Mouse (Mus musculus) limb, embryonic 13.5 days (tissue): ENCODE results near the gene Zfhx3. TPM values are rescaled to one million over a fixed set of nuclear protein-coding genes. Genes with fewer than 3 reads are reported as not detected.

Source experiments
- ATAC-seq: fragments of 200-750 bp; cut with Nextera tagmentation; 2 replicates; pipeline ENCODE4 v1.8.0; 2017; ENCODE audit warnings: low read depth, moderate number of reproducible peaks, moderate TSS enrichment; ENCODE audit not compliant: low FRiP score
- H3K27ac ChIP-seq: fragments of 300-500 bp; sonication (generic); 2 replicates; pipeline ENCODE4 v1.5.1; 2015; ENCODE audit warnings: inconsistent platforms, mild to moderate bottlenecking, moderate library complexity
- H3K27me3 ChIP-seq: fragments of 300-500 bp; sonication (generic); 2 replicates; pipeline ENCODE4 v1.6.1; 2015; ENCODE audit warnings: mild to moderate bottlenecking, inconsistent platforms
- H3K36me3 ChIP-seq: fragments of 300-500 bp; sonication (generic); 2 replicates; pipeline ENCODE4 v1.6.1; 2015; ENCODE audit warnings: inconsistent platforms, mild to moderate bottlenecking, moderate library complexity
- H3K4me1 ChIP-seq: fragments of 300-500 bp; sonication (generic); 2 replicates; pipeline ENCODE4 v1.6.1; 2015; ENCODE audit warnings: inconsistent platforms
- H3K4me2 ChIP-seq: fragments of 300-500 bp; sonication (generic); replicated peaks from 2 replicates; pipeline ENCODE4 v1.6.1; 2015; ENCODE audit warnings: inconsistent platforms, mild to moderate bottlenecking, moderate library complexity
- H3K4me3 ChIP-seq: fragments of 300-500 bp; sonication (generic); 2 replicates; pipeline ENCODE4 v1.5.1; 2015; ENCODE audit warnings: moderate library complexity, mild to moderate bottlenecking, inconsistent platforms
- H3K9ac ChIP-seq: fragments of 300-500 bp; sonication (generic); 2 replicates; pipeline ENCODE4 v1.6.1; 2015; ENCODE audit warnings: mild to moderate bottlenecking, inconsistent platforms
- H3K9me3 ChIP-seq: fragments of 300-500 bp; sonication (generic); 2 replicates; pipeline ENCODE4 v1.6.1; 2016; ENCODE audit warnings: inconsistent platforms
- WGBS: fragments of 180-500 bp; shearing (Covaris S2); methylation state at CpG from one replicate; pipeline ENCODE4 v1.1.7; 2015; 5-methylcytosine and 5-hydroxymethylcytosine counted together
- polyA plus RNA-seq: library from polyadenylated mRNA; unstranded; fragments of >200 nt; fragmentation: Nextera tagmentation; extraction: Ambion mirVana; gene quantifications from 2 replicates; pipeline ENCODE4 v1.2.1, GENCODE M21; 2015

Zfhx3 gene
- polyA plus RNA-seq, 1 experiment from 2014 or later: 44.1 TPM

DNA sequence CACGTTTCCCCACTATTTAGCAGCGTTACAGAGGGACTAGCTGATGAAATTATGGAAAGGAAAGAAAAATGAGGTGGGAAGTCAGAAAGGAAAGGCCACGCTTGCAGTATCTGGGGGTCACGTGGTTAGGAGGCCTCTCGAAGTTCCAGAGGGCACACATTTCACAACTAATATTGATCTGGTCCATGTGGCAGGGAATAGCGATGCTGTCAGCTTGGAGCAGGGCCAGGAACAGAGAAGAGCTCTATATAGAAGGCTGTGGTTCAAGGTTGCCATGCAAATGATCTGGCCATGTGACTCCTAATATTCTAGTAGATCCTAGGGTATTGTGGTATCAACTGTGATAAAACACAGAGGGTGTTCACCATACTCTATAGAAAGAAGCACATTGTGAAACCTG is 1048.1 kb downstream of the Zfhx3 start:
- Histone ChIP-seq H3K4me3 (no peak overlapping the region), H3K9me3 (no peaks in the 10 kb centered on the region), H3K4me2 (no peak overlapping the region), H3K27me3 (no peaks in the 10 kb centered on the region), H3K36me3 (no peaks in the 10 kb centered on the region), H3K9ac (no peak overlapping the region), H3K4me1 (peaks cover 20% of the 10 kb centered on the region), H3K27ac (0 out of 2 replicates have a peak overlapping the region, but pooled peaks have one; percentile 12)
- 51% methylated on average over 6 of the region's 6 CpGs for WGBS
- ATAC-seq: peak; percentile 24; the same call in 1 of the 2 replicates

DNA sequence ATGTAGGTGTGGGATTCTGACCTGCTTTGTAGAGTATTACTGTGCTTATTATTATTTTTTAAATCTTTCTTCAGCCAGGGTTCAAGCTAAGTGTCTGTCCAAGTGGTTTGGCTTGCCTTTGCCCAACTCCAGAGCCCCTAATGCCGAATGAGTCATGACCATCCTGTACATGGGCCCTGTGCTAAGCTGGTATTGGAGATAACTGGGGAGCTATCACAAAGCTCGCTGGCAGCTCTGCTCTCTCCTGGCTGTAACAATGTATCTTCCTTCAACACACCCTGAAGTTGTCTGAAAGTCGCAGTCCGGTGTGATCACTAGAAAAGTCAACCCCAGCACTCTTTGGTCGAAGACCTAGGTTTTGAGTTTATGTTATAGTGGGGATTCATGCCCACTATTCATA is 1049.0 kb downstream of the Zfhx3 start:
- H3K4me3 ChIP-seq: no peak overlapping the region
- H3K4me1 ChIP-seq: peaks cover 20% of the 10 kb centered on the region
- WGBS: 91% methylated on average over 5 of the region's 5 CpGs
- no peak overlapping the region for H3K4me2 ChIP-seq
- H3K27me3 ChIP-seq: no peaks in the 10 kb centered on the region
- no peaks in the 10 kb centered on the region for H3K9me3 ChIP-seq
- no peak for ATAC-seq
- no peaks in the 10 kb centered on the region for H3K36me3 ChIP-seq
- H3K27ac ChIP-seq: no peak overlapping the region
- no peak overlapping the region for H3K9ac ChIP-seq

GRCm38 (mm10) chr8:108993718-108994117 is 1051.3 kb downstream of the Zfhx3 start:
- Histone ChIP-seq H3K36me3 (no peaks in the 10 kb centered on the region), H3K27me3 (no peaks in the 10 kb centered on the region), H3K9me3 (no peaks in the 10 kb centered on the region), H3K4me3 (no peak overlapping the region), H3K4me1 (peaks cover 14% of the 10 kb centered on the region), H3K9ac (no peak overlapping the region), H3K27ac (no peak overlapping the region), H3K4me2 (no peak overlapping the region)
- no peak for ATAC-seq
- 60% methylated on average over 2 of the region's 2 CpGs for WGBS

DNA sequence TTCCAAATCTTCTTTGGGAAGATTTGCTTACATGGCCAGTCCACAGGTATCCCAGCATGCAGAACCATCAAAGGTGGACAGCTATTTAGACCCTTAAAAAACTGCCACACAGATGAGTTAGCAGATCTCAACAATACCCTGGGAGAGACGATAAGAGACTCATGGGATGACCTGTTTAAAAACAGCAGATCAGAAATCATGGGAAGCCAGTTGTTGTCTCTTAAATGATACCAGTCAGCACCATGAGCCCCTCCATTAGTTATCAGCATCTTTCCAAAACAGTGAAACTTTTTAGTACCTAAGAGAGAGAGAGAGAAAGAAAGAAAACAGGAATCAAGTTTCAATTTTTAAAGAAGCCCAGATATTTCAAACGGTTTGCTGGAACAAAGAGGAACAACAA is 1051.7 kb downstream of the Zfhx3 start:
- Histone ChIP-seq H3K4me3 (no peak overlapping the region), H3K4me2 (no peak overlapping the region), H3K27ac (no peak overlapping the region), H3K4me1 (peaks cover 17% of the 10 kb centered on the region), H3K27me3 (no peaks in the 10 kb centered on the region), H3K36me3 (no peaks in the 10 kb centered on the region), H3K9ac (no peak overlapping the region), H3K9me3 (no peaks in the 10 kb centered on the region)
- 52% methylated on average over 2 of the region's 2 CpGs for WGBS
- ATAC-seq: no peak

DNA sequence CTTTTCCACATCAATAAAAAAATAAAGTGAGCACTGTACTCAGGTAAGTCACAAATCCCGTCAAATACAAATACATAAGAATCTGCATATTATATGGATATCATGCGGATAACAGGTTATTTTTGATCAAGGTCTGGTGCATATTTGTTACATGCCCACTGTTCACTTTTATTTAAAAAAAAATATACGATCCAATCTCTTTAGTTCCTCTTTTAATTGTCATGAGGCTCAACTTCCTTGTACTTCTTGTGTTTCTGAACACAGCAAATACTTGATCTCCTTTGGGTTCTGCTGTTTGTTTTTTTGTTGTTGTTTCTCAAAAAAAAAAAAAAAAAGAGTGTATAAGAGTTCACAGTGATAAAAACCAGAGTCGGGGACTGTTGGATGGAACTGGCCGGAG is 1052.4 kb downstream of the Zfhx3 start:
- no peaks in the 10 kb centered on the region for H3K36me3 ChIP-seq
- ATAC-seq: no peak
- H3K27ac ChIP-seq: no peak overlapping the region
- H3K9me3 ChIP-seq: no peaks in the 10 kb centered on the region
- H3K4me1 ChIP-seq: peaks cover 21% of the 10 kb centered on the region
- WGBS: 86% methylated on average over 5 of the region's 5 CpGs
- H3K4me2 ChIP-seq: no peak overlapping the region
- H3K9ac ChIP-seq: no peak overlapping the region
- no peak overlapping the region for H3K4me3 ChIP-seq
- no peaks in the 10 kb centered on the region for H3K27me3 ChIP-seq

- no peak overlapping the region for H3K9ac ChIP-seq
- H3K27ac ChIP-seq: no peak overlapping the region
- H3K27me3 ChIP-seq: no peaks in the 10 kb centered on the region
- WGBS: 52% methylated on average over 3 of the region's 3 CpGs
- H3K9me3 ChIP-seq: no peaks in the 10 kb centered on the region
- peaks cover 9% of the 10 kb centered on the region for H3K4me1 ChIP-seq
- no peak for ATAC-seq
- H3K4me3 ChIP-seq: no peak overlapping the region
- H3K4me2 ChIP-seq: no peak overlapping the region
- H3K36me3 ChIP-seq: no peaks in the 10 kb centered on the region
Observed at GRCm38 (mm10) chr8:108997334-108997733, 1054.9 kb downstream of the Zfhx3 start.

- H3K4me1 ChIP-seq: peaks cover 9% of the 10 kb centered on the region
- no peak for ATAC-seq
- H3K9ac ChIP-seq: no peak overlapping the region
- WGBS: 58% methylated on average over 15 of the region's 15 CpGs
- H3K27me3 ChIP-seq: no peaks in the 10 kb centered on the region
- no peak overlapping the region for H3K4me3 ChIP-seq
- H3K36me3 ChIP-seq: no peaks in the 10 kb centered on the region
- H3K4me2 ChIP-seq: peak overlapping the region; percentile 43
- no peak overlapping the region for H3K27ac ChIP-seq
- H3K9me3 ChIP-seq: no peaks in the 10 kb centered on the region
Observed at GRCm38 (mm10) chr8:108999297-109000249, 1057.1 kb downstream of the Zfhx3 start.

DNA sequence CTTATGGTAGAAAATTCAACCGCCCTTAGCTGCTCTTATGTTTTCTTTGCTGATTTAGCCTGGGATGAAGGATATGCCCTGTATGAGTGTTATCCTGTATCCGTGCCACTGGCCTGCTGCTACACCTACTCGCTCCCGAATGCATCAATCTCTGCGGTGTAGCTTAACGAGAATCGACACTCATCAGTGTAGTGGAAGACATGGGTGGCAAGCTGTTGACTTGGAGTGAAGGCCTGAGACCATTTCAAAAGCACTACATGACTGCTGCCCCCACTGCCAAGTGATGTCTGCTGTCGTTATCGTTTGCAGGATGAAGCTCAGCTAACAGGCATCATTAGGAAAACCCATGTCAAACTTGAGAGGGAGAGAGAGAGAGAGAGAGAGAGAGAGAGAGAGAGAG is 1058.6 kb downstream of the Zfhx3 start:
- Histone ChIP-seq H3K36me3 (no peaks in the 10 kb centered on the region), H3K9ac (no peak overlapping the region), H3K4me3 (no peak overlapping the region), H3K4me2 (no peak overlapping the region), H3K4me1 (peaks cover 9% of the 10 kb centered on the region), H3K9me3 (no peaks in the 10 kb centered on the region), H3K27me3 (no peaks in the 10 kb centered on the region), H3K27ac (no peak overlapping the region)
- no peak for ATAC-seq
- WGBS: 82% methylated on average over 9 of the region's 9 CpGs

DNA sequence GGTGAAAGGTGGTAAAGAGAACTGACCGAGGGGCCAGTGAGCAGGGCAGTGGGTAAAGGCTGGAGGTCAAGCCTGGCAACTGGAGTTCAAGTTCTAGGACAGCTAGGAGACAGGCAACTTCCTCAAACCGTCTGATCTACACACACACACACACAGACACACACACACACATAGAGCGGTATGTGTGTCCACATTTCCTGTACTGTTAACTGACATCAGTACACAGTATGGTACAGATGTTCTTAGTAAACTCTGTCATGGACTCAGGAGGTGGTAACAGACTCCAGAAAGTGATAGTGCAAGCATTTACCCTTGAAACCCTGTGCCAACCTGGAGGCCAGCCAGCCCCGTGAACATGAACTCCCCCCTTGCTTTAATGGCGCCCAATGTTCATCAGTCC is 1059.5 kb downstream of the Zfhx3 start:
- Histone ChIP-seq H3K4me1 (peaks cover 9% of the 10 kb centered on the region), H3K27me3 (no peaks in the 10 kb centered on the region), H3K36me3 (no peaks in the 10 kb centered on the region), H3K27ac (no peak overlapping the region), H3K9me3 (no peaks in the 10 kb centered on the region), H3K4me3 (no peak overlapping the region), H3K4me2 (no peak overlapping the region), H3K9ac (no peak overlapping the region)
- 82% methylated on average over 5 of the region's 5 CpGs for WGBS
- ATAC-seq: no peak

DNA sequence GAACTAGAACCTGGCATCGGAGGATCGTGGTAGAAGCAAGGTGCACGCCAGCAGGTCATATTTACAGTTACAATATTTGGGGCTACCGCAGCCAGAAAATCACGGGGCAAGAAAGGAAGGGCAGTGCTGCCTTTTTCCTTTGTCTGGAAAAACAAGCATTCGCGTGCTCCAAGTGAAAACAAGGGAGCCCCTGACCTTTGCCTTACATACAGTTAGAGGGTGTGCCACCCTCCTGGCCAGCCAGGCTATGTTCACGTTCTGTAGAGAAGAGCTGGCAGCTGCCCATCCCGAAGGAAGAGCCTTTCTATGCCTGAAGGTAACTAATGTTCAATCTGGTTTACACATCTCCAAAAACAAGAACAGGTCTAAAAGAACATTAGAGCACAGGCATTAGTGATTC is 1064.5 kb downstream of the Zfhx3 start:
- 80% methylated on average over 9 of the region's 9 CpGs for WGBS
- no peaks in the 10 kb centered on the region for H3K9me3 ChIP-seq

More for the DNA sequence above, 1064.5 kb downstream of the Zfhx3 start:
- no peak overlapping the region for H3K4me3 ChIP-seq
- no peaks in the 10 kb centered on the region for H3K27me3 ChIP-seq
- no peak overlapping the region for H3K4me2 ChIP-seq
- no peak for ATAC-seq
- H3K36me3 ChIP-seq: no peaks in the 10 kb centered on the region
- no peak overlapping the region; the same call in 1 of the 2 replicates for H3K9ac ChIP-seq
- H3K27ac ChIP-seq: no peak overlapping the region
- H3K4me1 ChIP-seq: 0 out of 2 replicates have a peak, but pooled peaks cover 5% of the 10 kb centered on the region
